Mouse (Mus musculus): ENCODE measurements around the gene Il11.

GRCm38 (mm10) chr7:4811842-4812302 lies 29.2 kb upstream of the Il11 start:
- TF ChIP-seq POLR2A (IDR thresholded peaks at IDR 0.05; ENCODE audit: insufficient read depth, low read depth, low read length) (no peak), CTCF (IDR thresholded peaks at IDR 0.05; ENCODE audit: insufficient read depth, low read depth, low read length) (no peak)
